Mouse (Mus musculus) yolk sac, embryonic 10.5 days (tissue): Measurements from ENCODE around the gene Frmd4b.
"Not testable (repeated sequence)": the region's sequence is repeated elsewhere in the genome, so short reads cannot be mapped to it uniquely, and the experiment has no call there.

Experiments used
- DNase-seq: peaks from one replicate; pipeline ENCODE4 v3.0.0-alpha.2; 2017; ENCODE audit warnings: low spot score

The Frmd4b gene

DNA sequence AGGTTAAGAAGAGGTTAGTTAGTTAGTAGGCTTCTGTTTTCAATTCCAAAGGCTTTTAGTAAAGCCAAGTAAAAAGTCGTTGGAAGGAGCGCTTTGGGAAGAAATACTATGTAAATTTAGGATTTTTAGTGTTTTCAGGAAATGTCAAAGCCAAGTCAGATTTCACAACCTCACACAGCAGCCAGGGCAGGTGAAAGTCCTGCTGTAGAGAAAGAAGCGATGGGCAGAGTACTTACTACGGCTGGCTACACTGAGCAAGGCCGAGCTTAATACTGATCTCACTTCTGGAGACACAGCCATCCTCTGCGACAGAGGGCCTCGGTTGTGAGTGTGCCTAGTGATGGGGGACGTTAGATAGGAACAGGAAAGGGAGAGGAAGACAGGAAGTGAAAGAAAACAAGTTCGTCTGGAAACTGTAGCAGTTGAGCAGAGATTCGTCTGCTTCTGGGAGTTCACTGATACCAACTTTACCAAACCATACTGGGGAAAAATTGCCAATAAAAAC is 328.0 kb downstream of the Frmd4b start:
- no peak for DNase-seq

DNA sequence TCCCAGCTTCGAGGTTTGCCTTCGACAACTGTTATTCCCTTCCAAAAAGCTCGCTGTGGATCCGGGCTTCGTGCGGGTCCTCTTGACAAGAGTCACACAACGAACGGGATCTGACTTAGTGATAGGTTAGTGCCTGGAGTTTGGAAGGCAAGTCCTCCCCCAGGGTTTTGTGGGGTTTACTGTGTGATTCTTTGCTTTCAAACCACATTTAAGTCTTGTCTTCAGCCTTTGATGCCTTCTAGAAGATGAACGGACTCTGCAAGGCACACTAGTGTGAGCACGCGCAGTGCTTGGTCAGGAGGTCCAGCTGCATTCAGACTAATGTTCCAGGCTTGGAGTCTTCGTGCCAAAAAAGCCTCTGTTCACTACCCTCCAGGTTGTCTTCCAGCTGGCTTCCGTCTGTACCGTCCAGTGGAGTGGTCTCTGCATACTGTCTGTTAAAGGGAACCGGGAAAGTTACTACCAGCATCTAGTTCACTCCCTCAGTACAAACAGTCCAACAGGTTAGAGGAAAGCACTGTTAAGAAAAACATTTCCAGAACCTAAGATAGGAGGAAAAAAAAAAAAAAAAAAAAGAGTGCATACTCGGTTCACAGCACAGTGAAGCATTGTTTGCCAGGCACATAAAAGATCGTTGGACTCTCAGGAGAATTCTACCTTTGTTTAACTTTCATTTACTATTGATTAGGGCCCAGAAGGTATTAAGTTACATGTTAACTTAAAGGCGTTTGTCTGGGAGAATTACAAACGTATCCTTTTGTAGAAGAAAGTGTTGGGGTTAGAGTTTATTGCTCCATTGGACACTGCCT is 329.1 kb downstream of the Frmd4b start:
- no peak for DNase-seq

DNA sequence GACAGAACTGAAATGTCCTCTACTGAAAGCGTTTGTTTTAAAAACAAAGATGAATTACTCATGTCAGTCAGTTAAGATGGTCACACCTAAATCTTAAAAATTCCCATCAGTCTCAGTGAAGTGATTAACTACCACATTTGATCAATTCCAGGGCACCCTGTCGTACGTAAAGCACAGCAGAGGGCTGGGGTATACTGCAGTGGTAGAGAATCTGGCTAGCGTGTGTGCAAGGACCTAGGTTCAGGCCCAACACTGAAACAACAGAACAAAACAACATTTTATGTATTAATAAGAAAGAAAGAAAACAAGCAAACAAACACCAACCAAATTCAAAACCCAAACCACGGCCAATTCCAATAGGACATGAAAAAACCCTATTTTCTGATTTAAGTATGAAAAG is 331.0 kb downstream of the Frmd4b start:
- DNase-seq = no peak

DNA sequence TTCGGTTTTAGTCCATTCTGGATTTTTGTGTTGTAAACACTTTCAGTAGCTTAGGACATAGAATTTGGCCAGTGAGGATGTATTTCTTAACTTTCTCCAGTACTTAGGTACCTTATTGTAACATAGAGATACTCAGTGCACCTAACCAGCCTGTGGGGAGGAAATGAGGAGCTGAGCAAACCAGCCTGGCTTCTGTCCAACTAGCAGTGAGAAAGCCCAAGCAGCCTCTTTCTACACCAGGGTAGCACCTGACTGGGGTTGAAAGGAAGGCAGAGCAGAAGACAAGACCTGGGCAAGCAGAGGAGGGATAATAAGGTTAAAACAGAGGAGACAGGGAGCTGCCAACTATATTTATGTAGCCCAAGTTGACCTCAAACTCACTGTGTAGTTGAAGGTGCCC is 333.7 kb downstream of the Frmd4b start:
- DNase-seq = no peak

DNA sequence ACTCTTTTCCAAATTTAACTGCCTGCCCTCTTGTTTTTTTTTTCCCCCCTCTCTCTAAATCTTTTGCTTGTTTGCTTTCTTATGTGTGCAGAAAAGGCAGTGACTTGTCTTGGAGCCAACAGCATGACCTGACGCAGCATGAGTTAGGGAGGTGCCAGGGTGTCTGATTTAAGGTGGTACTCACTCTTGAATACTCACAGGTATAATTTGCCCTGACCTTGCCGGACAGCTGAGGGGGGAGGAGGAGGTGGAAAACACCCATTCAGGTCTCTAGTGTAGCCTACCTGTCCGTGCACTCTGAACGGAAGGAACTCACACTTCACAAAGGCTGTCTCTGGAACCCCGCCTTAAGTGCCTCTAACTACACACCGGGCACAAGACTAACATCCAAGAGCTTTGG is 338.5 kb downstream of the Frmd4b start:
- no peak for DNase-seq

DNA sequence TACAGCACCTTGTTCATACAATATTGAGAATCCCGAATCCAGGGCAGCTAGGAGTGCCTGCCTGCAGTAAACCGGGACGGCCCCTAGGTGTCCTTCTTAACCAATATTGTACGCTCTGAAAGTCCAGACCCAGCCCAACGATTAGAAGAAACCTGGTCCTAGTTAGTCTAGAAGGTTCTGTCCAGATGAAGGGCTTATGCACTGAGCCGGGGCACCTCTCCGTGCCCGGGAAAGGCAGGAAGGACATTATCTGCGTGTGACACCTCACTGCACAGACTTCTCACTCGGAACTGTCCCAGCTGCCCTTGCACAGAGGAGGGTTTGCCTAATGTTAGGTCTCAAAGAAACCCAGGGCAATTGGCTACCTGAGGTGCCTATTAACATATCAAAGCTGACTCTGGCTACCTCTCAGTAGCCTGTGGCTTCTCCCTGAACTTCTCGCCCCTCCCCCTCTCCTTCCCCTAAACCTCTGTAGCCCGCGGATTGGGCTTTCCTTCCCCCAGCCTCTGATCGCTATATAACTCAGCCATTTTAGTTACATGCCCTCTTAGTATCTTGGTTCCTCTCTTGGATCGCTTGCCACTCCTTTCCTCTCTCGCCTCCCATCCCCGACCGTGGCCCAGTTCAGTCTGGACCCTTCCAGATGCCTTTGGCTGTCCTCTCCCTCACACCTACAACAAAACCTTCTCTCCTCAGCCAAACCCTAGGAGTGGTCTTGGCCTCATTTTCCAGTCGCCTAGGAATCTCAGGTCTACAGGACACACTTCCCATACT is 339.1 kb downstream of the Frmd4b start:
- DNase-seq = peak; percentile 72

DNA sequence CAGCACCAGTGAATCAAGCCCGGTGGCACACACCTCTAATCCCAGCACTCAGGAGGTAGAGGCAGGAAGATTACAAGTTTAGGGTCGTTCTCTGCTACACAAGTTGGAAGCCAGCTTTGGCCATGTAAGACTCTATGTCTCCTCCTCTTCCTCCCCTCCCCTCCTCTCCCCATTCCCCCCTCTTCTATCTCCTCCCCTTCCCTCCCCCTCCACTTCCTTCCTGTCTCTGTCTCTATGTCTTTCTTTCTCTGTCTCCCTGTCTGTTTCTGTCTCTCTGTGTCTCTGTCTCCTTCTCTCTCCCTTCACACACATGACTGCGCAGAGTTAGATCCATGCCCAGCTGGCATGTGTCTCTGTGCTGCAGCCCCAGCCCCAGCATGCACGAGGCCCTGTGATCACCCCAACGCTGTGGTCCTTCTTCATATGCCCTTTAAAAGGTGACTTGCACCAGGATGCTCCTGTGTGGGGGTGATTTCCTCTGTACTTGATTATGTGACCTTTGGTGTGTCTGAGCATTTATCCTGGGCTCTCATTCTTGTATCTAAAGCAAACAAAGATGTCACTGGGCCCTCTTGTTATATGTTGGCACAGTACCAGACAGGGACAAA is 340.3 kb downstream of the Frmd4b start:
- no peak for DNase-seq

DNA sequence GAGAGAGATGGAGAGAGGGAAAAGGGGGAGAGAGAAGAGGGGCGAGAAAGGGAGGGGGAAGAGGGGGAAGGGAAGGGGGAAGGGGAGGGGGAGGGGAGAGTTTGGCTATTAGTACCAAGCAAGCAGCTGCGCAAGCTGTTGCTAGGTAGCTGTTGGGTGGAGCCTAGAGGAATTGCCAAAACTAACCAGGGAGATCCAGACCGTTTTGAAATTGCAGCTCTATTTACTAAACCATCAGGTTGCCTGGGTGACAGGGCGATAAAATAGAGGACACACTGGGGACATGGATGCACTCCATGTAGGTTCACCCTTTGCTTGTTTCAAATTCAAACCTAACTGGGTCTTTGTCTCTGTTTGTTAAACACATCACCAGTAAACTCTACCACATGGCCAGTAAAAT is 341.0 kb downstream of the Frmd4b start:
- no peak for DNase-seq

DNA sequence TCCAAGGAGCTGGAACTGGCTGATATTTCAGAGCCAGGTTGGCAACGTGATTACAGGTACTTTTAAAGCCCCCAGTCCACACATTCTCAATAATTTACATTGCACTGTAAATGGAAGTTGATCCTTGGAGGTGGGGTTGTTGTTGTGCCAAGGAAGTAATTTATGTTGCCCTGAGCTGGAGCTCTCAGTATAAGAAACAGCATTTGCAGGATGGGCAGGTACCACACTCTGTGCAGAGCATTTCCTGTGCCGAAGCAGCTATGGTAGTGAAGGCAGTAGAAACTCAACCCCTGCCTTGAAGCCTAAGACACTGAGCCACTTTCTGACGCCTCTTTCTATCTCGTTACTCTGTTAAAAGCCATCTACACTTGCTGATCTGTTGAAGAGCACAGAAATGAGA is 341.6 kb downstream of the Frmd4b start:
- DNase-seq = no peak

DNA sequence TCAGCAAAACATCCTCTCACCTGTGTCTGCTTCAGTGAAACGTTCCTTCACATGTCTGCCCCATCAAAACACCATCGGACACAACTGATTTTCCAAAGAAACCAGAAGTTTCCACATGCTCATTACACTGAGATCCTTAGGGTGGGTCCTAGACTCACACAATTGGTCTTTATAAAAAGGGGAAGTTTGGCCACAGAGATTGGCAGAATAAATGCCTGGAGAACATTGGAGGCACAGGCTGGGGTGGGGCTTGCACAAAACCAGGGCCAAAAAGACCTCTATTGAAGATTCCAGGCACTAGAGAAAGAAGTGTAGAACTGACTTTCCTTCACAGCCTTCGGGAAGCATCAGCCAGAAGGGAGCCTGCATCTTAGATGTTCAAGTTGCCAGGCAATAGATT is 343.6 kb downstream of the Frmd4b start:
- DNase-seq = no peak

DNA sequence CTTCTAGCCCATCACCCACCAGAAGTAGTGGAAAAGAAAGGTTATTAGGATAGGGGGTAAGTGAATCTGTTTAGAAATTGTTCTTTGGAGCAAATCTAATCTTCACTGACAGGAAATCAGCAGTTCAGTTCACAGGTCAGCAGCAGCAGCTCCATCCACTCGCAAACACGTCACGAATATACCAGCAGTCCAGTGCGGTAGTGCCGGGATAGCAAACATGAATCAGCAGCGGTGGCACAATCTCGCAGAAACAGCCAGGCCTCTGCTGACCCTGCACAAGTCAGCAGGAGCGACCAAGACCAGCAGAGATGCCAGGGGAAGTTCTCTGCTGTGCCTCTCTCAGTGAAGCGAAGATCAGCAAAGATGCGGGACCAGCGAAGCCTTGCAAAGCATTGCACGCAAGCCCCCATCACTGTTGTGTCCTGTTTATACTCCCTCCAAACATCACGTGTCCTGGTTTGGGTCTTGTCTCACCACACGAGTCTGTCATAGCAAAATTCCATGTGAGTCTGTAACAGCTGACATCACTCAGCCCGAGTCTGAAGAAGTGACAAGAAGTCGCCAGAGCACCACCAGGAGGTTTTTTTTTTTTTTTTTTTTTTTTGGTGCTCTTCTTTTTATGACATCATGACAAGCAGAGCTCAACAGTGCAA is 344.2 kb downstream of the Frmd4b start:
- no peak for DNase-seq

DNA sequence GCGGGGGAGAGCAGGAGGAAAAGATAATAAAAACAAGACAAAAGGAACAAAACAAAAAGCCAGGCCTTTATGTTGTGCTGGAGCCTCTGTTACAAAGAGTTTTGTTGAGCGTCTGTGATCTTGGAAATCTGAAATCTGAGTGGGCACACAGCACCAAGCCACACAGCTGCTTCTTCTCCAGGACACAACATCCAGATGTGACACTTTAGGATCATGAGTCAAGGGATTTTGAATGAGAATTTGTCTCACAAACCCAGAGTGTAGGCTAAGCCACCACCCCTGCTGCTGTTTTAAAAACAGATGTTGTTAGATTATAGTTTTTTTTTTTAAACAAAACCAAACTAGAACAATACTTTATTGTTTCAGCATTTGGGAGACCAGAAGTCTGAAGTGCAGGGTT is 345.0 kb downstream of the Frmd4b start:
- no peak for DNase-seq

DNA sequence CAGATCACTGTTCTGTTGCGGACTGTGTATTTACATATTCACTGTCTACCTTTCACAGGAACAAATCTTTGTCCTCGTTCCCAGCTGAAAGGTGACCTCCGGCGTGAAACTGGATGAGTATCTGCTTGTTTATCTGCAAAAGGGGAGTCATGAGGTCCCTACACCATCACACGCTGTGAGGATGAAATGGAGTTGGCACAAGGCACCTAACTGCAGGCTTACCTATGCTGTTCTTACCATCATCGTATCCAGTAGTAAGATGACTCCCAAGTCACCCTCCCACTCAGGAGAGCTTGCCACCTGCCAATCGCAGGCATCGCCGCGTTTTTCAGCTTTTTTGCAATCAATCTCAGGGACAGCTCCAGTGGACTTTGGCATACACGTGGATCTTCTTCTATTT is 347.7 kb downstream of the Frmd4b start:
- DNase-seq = no peak

DNA sequence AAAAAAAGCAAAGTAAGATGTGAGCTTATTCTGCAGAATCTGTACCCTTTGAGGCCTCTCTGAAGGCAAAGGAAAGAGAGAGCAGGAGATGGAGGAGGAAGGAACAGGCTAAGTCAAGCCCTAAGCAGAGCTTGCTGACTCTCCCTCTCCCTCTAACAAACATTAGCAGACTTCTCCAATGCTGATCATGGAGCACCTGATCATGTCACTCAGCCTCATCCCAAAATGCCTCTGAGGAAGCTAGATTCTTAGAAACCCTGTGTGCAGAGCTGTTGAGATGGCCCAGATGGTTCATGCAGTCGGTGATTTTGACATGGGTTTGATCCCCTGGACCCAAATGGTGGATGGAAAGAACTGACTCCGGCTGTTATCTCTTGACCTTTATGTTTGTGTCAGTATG is 350.2 kb downstream of the Frmd4b start:
- no peak for DNase-seq

DNA sequence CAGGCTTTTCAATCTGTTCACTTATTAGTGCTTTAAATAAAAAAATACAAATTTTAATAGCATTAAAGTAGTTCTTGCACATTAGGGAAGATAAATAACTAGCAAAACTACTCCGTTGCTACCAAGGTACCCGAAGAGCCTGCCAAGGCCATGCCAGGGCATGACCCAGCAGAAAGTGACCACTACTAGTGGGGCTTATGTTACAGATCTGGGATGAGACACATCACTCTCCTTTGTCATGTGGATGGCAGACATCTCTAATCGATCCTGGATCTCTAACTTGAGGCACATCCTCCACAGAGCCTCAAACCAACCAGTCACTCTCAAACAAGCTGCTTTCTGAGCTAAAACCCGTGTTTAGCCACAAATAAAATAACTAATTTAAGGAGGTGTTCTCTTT is 350.7 kb downstream of the Frmd4b start:
- no peak for DNase-seq

DNA sequence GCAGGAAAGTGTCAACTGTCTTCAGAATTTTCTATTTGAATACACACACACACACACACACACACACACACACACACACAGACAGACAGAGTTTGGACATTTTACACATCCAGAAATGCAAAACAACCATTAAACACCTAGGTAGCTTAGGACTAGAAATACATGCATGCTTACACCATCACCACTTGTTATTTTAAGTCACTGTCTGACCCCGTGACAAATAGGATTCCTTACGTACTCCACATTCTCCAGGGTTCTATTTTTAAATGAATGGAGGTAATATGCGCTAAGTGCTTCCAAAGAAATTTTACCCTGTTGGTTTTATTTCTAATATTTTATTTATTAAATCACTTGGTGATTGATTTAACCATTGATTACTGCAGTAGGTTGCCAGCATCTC is 351.6 kb downstream of the Frmd4b start:
- DNase-seq = no peak

DNA sequence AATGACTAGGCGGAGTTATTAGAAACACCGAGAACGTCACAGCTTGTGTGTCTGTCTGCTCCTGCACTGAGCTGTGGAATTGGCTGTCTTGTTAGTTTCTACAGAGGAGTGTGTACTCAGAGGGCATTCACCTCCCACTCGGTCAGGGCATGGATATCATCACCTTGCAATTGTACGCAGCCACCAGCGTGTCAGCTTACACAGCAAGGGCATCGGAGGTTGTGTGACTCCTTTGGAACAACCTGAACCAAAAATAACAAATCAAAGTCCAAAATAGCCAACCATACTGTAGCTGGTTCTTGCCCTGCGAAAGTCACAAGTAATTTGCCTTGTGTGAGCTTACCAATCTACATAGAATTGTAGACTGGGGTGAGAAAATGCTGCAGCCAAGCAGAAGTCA is 352.1 kb downstream of the Frmd4b start:
- no peak for DNase-seq

DNA sequence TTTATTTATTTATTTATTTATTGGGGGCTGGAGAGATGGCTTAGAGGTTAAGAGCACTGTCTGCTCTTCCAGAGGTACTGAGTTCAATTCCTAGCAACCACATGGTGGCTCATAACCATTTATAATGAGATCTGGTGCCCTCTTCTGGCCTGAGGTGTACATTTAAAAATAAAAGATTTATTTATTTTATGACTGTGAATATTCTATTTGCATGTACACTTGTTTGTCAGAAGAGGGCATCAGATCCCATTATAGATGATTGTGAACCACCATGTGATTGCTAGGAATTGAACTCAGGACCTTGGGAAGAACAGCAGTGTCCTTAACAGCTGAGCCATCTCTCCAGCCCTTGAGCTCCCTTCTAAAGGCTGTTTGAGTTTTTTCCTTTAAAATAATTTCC is 353.6 kb downstream of the Frmd4b start:
- DNase-seq = not testable (repeated sequence)

DNA sequence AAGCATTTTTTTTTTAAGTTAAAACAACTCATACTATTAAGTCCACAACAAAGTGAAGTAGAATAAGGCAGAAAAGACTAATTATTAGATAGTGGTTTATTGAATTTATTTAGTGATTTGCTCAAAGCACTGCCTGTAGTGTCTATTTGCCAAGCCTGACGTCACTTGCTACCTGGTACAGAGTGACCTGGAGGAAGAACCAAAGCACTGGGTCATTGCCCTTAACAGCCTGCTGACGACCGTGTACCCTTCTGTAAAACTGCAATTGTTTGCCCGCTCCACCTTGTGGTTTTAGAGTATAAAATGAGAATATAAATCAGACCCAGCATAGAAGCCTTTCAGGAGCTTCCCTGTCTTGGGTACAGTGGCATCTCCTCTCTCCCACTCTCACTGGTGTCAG is 355.1 kb downstream of the Frmd4b start:
- DNase-seq = no peak

DNA sequence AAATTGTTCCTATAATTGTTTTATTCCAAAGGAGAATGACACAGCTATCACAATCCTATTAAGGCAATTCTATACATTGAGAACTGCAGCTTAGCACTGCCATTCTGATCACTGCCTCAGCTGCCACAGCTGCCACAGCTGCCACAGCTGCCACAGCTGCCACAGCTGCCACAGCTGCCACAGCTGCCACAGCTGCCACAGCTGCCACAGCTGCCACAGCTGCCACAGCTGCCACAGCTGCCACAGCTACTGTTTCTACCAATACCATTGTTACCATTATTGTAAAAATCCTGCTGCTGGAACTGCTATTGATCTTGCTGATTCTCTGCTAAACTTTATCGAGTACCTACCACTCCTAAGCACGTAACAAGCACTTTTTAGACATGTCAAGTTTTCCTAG is 357.4 kb downstream of the Frmd4b start:
- not testable (repeated sequence) for DNase-seq

DNA sequence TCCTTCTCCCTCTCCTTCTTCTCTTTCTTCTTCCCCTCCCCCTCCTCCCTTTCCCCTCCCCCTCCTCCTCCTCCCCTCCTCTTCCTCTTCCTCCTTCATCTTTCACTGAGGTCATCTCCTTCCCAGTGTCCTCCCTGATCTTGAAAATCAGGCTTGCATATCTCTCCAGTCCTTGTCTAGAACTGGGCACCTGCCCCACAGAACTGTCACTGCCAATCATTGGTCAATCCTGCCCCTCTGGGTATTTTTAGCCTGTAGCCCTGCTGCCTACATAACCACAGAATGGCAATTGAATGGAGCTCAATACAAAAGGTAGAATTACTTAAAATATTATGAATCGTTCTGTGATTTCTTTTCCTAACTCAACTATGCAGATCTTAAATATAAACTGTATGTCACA is 358.9 kb downstream of the Frmd4b start:
- DNase-seq = no peak

DNA sequence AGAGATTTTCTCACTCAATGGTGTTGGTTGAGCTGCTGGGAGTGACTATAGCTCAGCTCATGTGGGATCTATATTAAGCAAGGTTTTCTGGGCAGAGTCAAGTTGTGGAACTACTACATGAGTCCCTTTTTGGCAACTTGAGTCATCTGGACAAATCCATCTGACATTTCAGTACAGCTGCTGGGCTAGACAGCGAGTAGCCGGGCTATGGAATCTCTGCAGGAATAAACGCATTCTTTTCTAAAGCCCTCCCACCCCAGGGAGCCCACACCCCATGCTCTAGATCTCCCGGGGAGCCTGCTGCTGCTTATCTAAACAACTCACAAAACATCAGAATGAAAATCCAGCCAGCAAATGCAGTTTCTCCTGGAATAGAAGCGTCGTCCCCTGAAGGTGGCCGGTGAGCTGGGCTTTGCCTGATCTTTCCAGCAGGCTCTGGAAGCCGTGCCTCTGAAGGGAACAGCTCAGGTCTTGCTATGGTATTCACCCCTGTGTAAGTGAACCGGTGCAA is 364.6 kb downstream of the Frmd4b start, which contains the start of gene Lmod3:
TSS of gene Lmod3 (minus strand) at position 49 of the 511 bp plus-strand sequence.
- peak; percentile 22 for DNase-seq
